Mouse (Mus musculus): ENCODE measurements at regions not wholly inside any gene's neighbourhood (a gene's known extent, or its start where the extent isn't known, plus 50 kb on each side); places are given as distances from the start of the nearest gene placed in this dataset.

DNA sequence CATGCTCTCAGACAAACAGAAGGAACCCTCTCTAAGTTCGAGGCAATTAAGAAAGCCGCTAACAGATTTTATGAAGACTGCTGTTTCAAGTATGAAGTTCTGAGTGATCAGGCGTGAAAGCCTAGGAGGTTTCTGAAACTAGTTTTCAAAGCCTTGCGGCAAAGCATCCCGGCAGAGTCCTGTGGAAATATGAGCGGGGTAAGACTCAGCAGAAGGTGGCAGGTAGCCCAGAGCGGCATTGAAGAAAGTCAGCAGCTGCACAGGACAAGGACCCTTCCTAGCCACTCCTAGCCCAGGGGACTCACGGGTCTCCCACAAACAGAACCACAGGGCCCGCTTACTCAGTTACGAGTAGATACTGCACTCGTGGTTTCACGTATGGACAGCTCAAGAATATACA, 54.8 kb upstream of the Zfp280d start:
- no peak for DNase-seq

DNA sequence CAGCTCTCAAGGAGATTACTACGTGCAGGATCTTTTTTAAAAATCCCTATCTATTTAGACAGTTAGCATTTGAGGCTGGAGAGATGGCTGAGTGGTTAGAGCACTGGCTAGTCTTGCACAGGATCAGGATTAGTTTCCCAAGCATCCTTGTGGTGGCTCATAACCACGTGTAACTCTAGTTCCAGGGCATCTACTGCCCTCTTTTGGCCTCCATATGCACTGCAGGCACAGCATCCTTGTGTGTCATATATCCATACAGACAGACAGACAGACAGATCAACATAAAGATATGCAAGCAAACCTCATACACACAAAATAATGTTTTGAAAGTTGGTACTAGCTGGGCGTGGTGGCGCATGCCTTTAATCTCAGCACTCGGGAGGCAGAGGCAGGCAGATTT, 53.3 kb upstream of the Zfp280d start:
- no peak for DNase-seq
